Mouse (Mus musculus) MEL (cell line): ENCODE measurements around the gene Pnldc1. TPM values are rescaled to one million over a fixed set of nuclear protein-coding genes. Genes with fewer than 3 reads are reported as not detected.
"Not testable (repeated sequence)": the region's sequence is repeated elsewhere in the genome, so short reads cannot be mapped to it uniquely, and the experiment has no call there.

Experiments
- DNase-seq: peaks from one replicate; pipeline ENCODE4 v3.0.0; 2011; ENCODE audit warnings: low read depth, low spot score
- H3K27ac ChIP-seq: 2 replicates; pipeline ENCODE4 v1.5.1; 2012; ENCODE audit warnings: low read depth, mild to moderate bottlenecking, control low read depth, low read length, moderate library complexity; ENCODE audit not compliant: control insufficient read depth
- H3K27me3 ChIP-seq, 2 experiments: fragments of 150-350 bp in 1 of 2; sonication (generic) in 1 of 2; 2 replicates each; pipeline ENCODE4 v1.6.1; 2012; ENCODE audit warnings: low read length in 2 of 2, mild to moderate bottlenecking in 2 of 2, improper control_type of control experiment in 1 of 2, moderate library complexity in 1 of 2; ENCODE audit not compliant: insufficient read depth in 2 of 2, control insufficient read depth in 1 of 2
- H3K36me3 ChIP-seq, 2 experiments: 2 replicates each; pipeline ENCODE4 v1.6.1; 2012 to 2014; ENCODE audit warnings: low read length in 2 of 2, improper control_type of control experiment in 1 of 2, inconsistent platforms in 1 of 2, mild to moderate bottlenecking in 1 of 2; ENCODE audit not compliant: insufficient read depth in 2 of 2, control insufficient read depth in 1 of 2
- H3K4me1 ChIP-seq, 2 experiments: fragments of 150-350 bp in 1 of 2; sonication (generic) in 1 of 2; 2 replicates each; pipeline ENCODE4 v1.6.1; 2012; ENCODE audit warnings: low read length in 2 of 2, improper control_type of control experiment in 1 of 2, mild to moderate bottlenecking in 1 of 2; ENCODE audit not compliant: insufficient read depth in 2 of 2, control insufficient read depth in 1 of 2
- H3K4me3 ChIP-seq, 2 experiments: fragments of 150-350 bp in 1 of 2; sonication (generic) in 1 of 2; 2 replicates each; pipeline ENCODE4 v1.5.1; 2012; ENCODE audit warnings: low read depth in 2 of 2, low read length in 2 of 2, mild to moderate bottlenecking in 2 of 2, moderate library complexity in 2 of 2, control low read depth in 1 of 2, improper control_type of control experiment in 1 of 2; ENCODE audit not compliant: control insufficient read depth in 1 of 2, insufficient read depth in 1 of 2
- H3K79me2 ChIP-seq: 2 replicates; pipeline ENCODE4 v1.6.1; 2012; ENCODE audit warnings: mild to moderate bottlenecking, low read length, moderate library complexity; ENCODE audit not compliant: control insufficient read depth, poor library complexity, insufficient read depth
- H3K9ac ChIP-seq: 2 replicates; pipeline ENCODE4 v1.6.1; 2012; ENCODE audit warnings: low read depth, mild to moderate bottlenecking, control low read depth, low read length, moderate library complexity; ENCODE audit not compliant: control insufficient read depth, poor library complexity, severe bottlenecking
- H3K9me3 ChIP-seq: fragments of 150-350 bp; sonication (generic); replicated peaks from 2 replicates; pipeline ENCODE4 v1.6.1; 2012; ENCODE audit warnings: mild to moderate bottlenecking, low read length, improper control_type of control experiment, moderate library complexity; ENCODE audit not compliant: insufficient read depth
- BHLHE40 ChIP-seq: IDR thresholded peaks from 2 replicates; pipeline ENCODE4 v1.6.1; 2012; ENCODE audit warnings: low read depth, mild to moderate bottlenecking, inconsistent platforms, low read length, improper control_type of control experiment, borderline replicate concordance
- CTCF ChIP-seq, 3 experiments: IDR thresholded peaks in 2 of 3; conservative IDR thresholded peaks in 1 of 3; 2 replicates each; pipeline ENCODE4 v1.5.1; 2011 to 2012; ENCODE audit warnings: low read length in 3 of 3, low read depth in 2 of 3, mild to moderate bottlenecking in 2 of 3, improper control_type of control experiment in 1 of 3, inconsistent platforms in 1 of 3, mixed read lengths in 1 of 3, moderate library complexity in 1 of 3; ENCODE audit not compliant: control insufficient read depth in 1 of 3, insufficient read depth in 1 of 3, poor library complexity in 1 of 3, severe bottlenecking in 1 of 3
- HCFC1 ChIP-seq: IDR thresholded peaks from 2 replicates; pipeline ENCODE4 v1.6.1; 2012; ENCODE audit warnings: low read depth, mild to moderate bottlenecking, inconsistent platforms, low read length, improper control_type of control experiment, moderate library complexity
- MAX ChIP-seq: IDR thresholded peaks from 2 replicates; pipeline ENCODE4 v1.6.1; 2011; ENCODE audit warnings: low read length, improper control_type of control experiment
- NELFE ChIP-seq: IDR thresholded peaks from 2 replicates; pipeline ENCODE4 v1.6.1; 2011; ENCODE audit warnings: low read depth, low read length, improper control_type of control experiment
- NRF1 ChIP-seq: IDR thresholded peaks from 2 replicates; pipeline ENCODE4 v1.6.1; 2014; ENCODE audit warnings: low read depth, mild to moderate bottlenecking, inconsistent platforms, low read length, improper control_type of control experiment, moderate library complexity; ENCODE audit not compliant: poor library complexity, insufficient read depth, severe bottlenecking
- POLR2A ChIP-seq, 2 experiments: IDR thresholded peaks; 2 replicates each; pipeline ENCODE4 v1.6.1; 2011 to 2012; ENCODE audit warnings: low read length in 2 of 2, mild to moderate bottlenecking in 2 of 2, control low read depth in 1 of 2, improper control_type of control experiment in 1 of 2, low read depth in 1 of 2, moderate library complexity in 1 of 2; ENCODE audit not compliant: control insufficient read depth in 1 of 2, insufficient read depth in 1 of 2, poor library complexity in 1 of 2
- RCOR1 ChIP-seq: IDR thresholded peaks from 2 replicates; pipeline ENCODE4 v1.6.1; 2012; ENCODE audit warnings: low read depth, mild to moderate bottlenecking, inconsistent platforms, low read length, improper control_type of control experiment
- SMC3 ChIP-seq: IDR thresholded peaks from 2 replicates; pipeline ENCODE4 v1.6.1; 2011; ENCODE audit warnings: low read depth, low read length, improper control_type of control experiment
- TBP ChIP-seq: IDR thresholded peaks from 2 replicates; pipeline ENCODE4 v1.8.0; 2011; ENCODE audit warnings: low read depth, low read length, improper control_type of control experiment
- TCF12 ChIP-seq: IDR thresholded peaks from 2 replicates; pipeline ENCODE4 v1.6.1; 2014; ENCODE audit warnings: low read depth, mild to moderate bottlenecking, inconsistent platforms, low read length, improper control_type of control experiment, moderate library complexity
- UBTF ChIP-seq: IDR thresholded peaks from 2 replicates; pipeline ENCODE4 v1.6.1; 2012; ENCODE audit warnings: low read depth, mild to moderate bottlenecking, inconsistent platforms, low read length, improper control_type of control experiment, moderate library complexity, borderline replicate concordance; ENCODE audit not compliant: insufficient read depth
- ZKSCAN1 ChIP-seq: IDR thresholded peaks from 2 replicates; pipeline ENCODE4 v1.6.1; 2012; ENCODE audit warnings: low read depth, mild to moderate bottlenecking, inconsistent platforms, low read length, improper control_type of control experiment, moderate library complexity
- polyA plus RNA-seq, 2 experiments: library from polyadenylated mRNA; stranded (reverse) in 1 of 2; unstranded in 1 of 2; fragments of >175 nt in 1 of 2; fragments of >200 nt in 1 of 2; gene quantifications; 2 replicates each; pipeline versions ENCODE4 v1.2.1 to v1.2.4; 2012; ENCODE audit warnings: low replicate concordance in 2 of 2, low read depth in 1 of 2; ENCODE audit not compliant: insufficient read length in 2 of 2, insufficient read depth in 1 of 2, missing spikeins in 1 of 2
- total RNA-seq: library from RNA; depleted of rRNA; stranded (reverse); fragments of 300-350 nt; gene quantifications from 2 replicates; pipeline ENCODE4 v1.2.3, GENCODE M21; 2012

Pnldc1 gene
- total and polyA plus RNA-seq, 3 experiments = 0.54 to 1.1 TPM; not detected in 1

DNA sequence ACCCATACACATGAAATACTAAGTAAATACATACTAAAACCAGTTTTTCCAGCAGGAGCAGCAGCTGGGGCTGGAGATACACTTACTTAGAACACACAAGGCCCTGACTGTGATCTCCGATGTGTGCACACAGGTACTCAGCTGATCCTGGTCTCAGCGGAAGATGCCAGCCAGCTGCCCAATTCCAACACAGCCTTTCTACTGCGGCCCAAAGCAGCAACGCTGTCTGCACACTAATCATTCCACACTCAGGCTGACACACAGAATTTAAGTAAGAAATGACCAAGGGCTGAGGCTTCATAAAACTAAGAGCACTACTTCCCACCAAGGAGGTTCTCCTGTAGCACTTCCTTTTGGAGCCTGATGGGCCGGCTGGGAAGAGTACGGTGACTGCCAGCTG lies 7.7 kb downstream of the Pnldc1 start:
- TF ChIP-seq BHLHE40 = no peak
- no peak for TF ChIP-seq SMC3
- TF ChIP-seq HCFC1 = no peak
- TF ChIP-seq UBTF = no peak
- TF ChIP-seq TBP = no peak
- TF ChIP-seq CTCF (IDR thresholded peaks at IDR 0.05 in 2 of 3, conservative IDR thresholded peaks at IDR 0.05 in 1 of 3; ENCODE audit: control insufficient read depth in 1 of 3, insufficient read depth in 1 of 3, low read depth in 2 of 3, low read length in 3 of 3, poor library complexity in 1 of 3, severe bottlenecking in 1 of 3) = no peak
- no peak for TF ChIP-seq TCF12
- no peak for TF ChIP-seq RCOR1
- no peak for TF ChIP-seq ZKSCAN1
- TF ChIP-seq NRF1 = no peak
- no peak for TF ChIP-seq MAX
- no peak for TF ChIP-seq NELFE
- TF ChIP-seq POLR2A (IDR thresholded peaks at IDR 0.05; ENCODE audit: control insufficient read depth in 1 of 2, insufficient read depth in 1 of 2, low read depth in 1 of 2, low read length in 2 of 2, poor library complexity in 1 of 2) = no peak
- no peaks in the 10 kb centered on the region for H3K36me3 ChIP-seq
- no peak overlapping the region for H3K4me3 ChIP-seq

DNA sequence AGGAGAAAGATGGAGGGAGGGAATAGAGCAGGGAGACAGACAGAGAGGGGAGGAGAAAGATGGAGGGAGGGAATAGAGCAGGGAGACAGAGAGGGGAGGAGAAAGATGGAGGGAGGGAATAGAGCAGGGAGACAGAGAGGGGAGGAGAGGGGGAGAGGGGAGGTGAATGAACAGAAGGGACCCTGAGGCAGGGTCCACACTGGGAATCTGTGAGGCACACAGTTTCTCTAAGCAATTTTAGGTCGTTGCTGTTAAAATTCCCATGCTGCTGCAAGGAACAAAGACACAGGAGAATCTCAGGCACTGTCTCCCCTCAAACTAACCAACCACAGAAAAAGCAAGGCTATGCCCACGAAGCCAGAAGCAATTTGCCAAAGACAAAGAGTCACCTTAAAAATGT lies 11.4 kb downstream of the Pnldc1 start:
- H3K9ac ChIP-seq, H3K36me3 ChIP-seq, H3K9me3 ChIP-seq, DNase-seq, H3K27ac ChIP-seq, H3K27me3 ChIP-seq, H3K4me3 ChIP-seq, H3K79me2 ChIP-seq, H3K4me1 ChIP-seq: not testable (repeated sequence)

More for the DNA sequence above, 7.7 kb downstream of the Pnldc1 start:
- DNase-seq = no peak
- Histone ChIP-seq H3K27ac (no peak overlapping the region), H3K27me3 (no peaks in the 10 kb centered on the region), H3K79me2 (no peaks in the 10 kb centered on the region), H3K9ac (no peak overlapping the region), H3K9me3 (no peaks in the 10 kb centered on the region), H3K4me1 (no peaks in the 10 kb centered on the region)

DNA sequence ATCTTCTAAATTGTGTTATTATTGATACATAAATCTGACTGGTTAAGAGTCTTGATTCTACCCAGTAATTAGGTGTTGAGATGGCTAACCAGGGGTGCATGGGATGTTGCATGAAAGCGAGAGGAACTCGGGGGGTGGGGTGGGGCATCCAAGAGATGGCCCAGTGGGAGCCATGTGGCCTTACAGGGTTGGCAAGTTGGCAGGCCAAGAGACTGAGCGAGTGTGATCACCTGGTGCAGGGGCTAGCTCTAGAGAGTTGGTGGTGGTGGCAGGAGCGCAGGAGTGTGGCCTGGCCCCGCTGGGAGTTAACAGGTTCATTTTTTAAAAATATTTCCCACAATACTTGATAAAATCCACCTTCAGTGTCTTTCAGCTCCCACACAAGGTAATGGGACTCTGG lies 12.4 kb downstream of the Pnldc1 start:
- Histone ChIP-seq H3K4me3 (no peak overlapping the region), H3K27ac (no peak overlapping the region), H3K27me3 (no peaks in the 10 kb centered on the region), H3K79me2 (no peaks in the 10 kb centered on the region), H3K9ac (no peak overlapping the region), H3K4me1 (no peaks in the 10 kb centered on the region), H3K36me3 (no peaks in the 10 kb centered on the region), H3K9me3 (no peaks in the 10 kb centered on the region)
- no peak for DNase-seq
- TF ChIP-seq MAX = no peak
